Mouse (Mus musculus): ENCODE measurements around the gene Crk. TPM values are rescaled to one million over a fixed set of nuclear protein-coding genes. Genes with fewer than 3 reads are reported as not detected.
"Not testable (repeated sequence)": the region's sequence is repeated elsewhere in the genome, so short reads cannot be mapped to it uniquely, and the experiment has no call there.

Gene Crk
- polyA plus RNA-seq, 1 experiment from 2014 or later: 101 TPM

DNA sequence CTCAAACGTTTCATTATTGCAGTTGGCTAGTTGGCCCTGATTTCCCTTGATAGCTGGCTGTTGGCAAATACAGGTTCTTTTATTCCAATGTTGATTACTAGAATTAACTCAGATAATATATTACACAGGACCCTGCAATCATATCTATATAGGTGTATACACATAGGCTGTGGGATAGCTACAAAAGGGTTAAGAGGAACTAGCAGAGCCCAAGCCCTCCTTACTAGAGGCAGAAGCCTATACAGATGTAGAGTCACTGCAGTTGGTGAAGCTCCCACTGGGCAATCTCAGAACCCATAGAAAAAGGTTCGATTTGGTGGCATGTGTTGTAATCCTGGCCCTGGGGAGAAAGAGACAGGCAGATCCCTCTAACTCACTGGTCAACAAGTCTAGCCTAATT is 48.1 kb downstream of the Crk start:
- H3K4me3 ChIP-seq (ENCODE audit: low read length): no peak overlapping the region
- peaks cover 8% of the 10 kb centered on the region for H3K4me1 ChIP-seq (ENCODE audit: control insufficient read depth, insufficient read depth, low read length)
- 65% methylated on average over 2 of the region's 2 CpGs for WGBS
- no peak for ATAC-seq (replicated peaks; ENCODE audit: extremely low read depth, insufficient read depth, low FRiP score)
- H3K4me2 ChIP-seq (ENCODE audit: low read depth, low read length): no peak overlapping the region
- H3K36me3 ChIP-seq (ENCODE audit: control insufficient read depth, insufficient read depth): no peaks in the 10 kb centered on the region
- H3K27ac ChIP-seq (ENCODE audit: low read length): no peak overlapping the region
- no peaks in the 10 kb centered on the region for H3K9me3 ChIP-seq (replicated peaks; ENCODE audit: control insufficient read depth, low read length)
- H3K27me3 ChIP-seq (ENCODE audit: control insufficient read depth, insufficient read depth, low read length): no peaks in the 10 kb centered on the region
- no peak overlapping the region for H3K9ac ChIP-seq (ENCODE audit: low read length)

DNA sequence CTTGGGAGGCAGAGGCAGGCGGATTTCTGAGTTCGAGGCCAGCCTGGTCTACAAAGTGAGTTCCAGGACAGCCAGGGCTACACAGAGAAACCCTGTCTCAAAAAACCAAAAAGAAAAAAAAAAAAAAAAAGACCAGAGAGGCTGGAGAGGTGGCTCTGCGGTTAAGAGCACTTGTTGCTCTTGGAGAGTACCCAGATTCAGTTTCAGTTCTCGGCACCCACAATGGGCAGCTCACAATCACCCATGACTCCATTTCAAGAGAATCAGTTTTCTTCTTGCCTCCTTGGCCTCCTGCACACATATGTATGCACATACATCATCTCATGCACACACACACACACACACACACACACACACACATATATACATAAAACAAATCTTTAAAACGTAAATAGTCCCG is 48.6 kb downstream of the Crk start:
- 89% methylated on average over 6 of the region's 6 CpGs for WGBS
- H3K4me2 ChIP-seq (ENCODE audit: low read depth, low read length); ATAC-seq (replicated peaks; ENCODE audit: extremely low read depth, insufficient read depth, low FRiP score); H3K9ac ChIP-seq (ENCODE audit: low read length); H3K9me3 ChIP-seq (replicated peaks; ENCODE audit: control insufficient read depth, low read length); H3K4me1 ChIP-seq (ENCODE audit: control insufficient read depth, insufficient read depth, low read length); H3K4me3 ChIP-seq (ENCODE audit: low read length); H3K27me3 ChIP-seq (ENCODE audit: control insufficient read depth, insufficient read depth, low read length); H3K36me3 ChIP-seq (ENCODE audit: control insufficient read depth, insufficient read depth); H3K27ac ChIP-seq (ENCODE audit: low read length): not testable (repeated sequence)

DNA sequence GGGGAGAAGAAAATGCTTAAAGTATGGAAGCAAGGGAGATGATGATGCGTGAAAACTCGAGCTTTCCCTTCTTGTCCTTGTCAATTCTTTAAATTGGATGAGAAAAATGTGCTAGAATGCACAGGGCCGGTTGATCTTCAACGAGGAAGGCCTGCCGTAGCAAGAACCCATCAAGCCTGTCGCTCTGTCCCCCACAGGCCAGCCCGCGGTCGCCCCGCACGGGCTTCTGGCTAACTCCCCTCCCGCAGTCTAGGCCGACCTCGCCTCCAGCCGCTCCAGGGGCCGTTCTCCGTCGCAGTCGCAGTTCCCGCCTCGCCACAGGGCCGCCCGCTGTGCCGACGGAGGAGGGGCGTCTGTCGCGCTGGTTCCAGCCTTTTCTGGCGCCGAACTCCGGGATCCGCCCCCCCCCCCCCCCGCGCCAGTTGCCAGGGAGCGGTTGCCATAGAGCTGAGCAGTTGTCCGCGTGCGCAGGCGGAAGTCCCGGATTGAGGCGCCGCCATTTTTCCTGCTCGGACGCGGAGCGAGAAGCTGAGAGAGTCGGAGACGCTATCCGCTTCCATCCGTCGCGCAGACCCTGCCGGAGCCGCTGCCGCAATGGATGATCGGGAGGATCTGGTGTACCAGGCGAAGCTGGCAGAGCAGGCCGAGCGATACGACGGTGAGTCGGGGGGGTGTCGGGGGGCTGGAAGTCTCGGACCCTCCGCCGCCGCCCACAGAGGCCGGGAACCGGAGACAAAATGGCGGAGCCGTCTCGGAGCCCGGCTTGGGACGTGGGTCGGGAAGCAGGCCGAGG is 53.6 kb downstream of the Crk start, which contains the start of gene Ywhae:
Ywhae (plus strand) TSS at position 436 of the 793 bp plus-strand sequence.
- Histone ChIP-seq H3K9ac (ENCODE audit: low read length) (peak within 1 kb of the TSS; percentile 95), H3K27me3 (ENCODE audit: control insufficient read depth, insufficient read depth, low read length) (no peaks in the 10 kb centered on the region), H3K36me3 (ENCODE audit: control insufficient read depth, insufficient read depth) (no peaks in the 10 kb centered on the region), H3K9me3 (replicated peaks; ENCODE audit: control insufficient read depth, low read length) (no peaks in the 10 kb centered on the region), H3K4me1 (ENCODE audit: control insufficient read depth, insufficient read depth, low read length) (peaks cover 32% of the 10 kb centered on the region), H3K4me2 (ENCODE audit: low read depth, low read length) (peak within 1 kb of the TSS; percentile 91), H3K4me3 (ENCODE audit: low read length) (peak within 1 kb of the TSS; percentile 99), H3K27ac (ENCODE audit: low read length) (peak within 1 kb of the TSS; percentile 90)
- WGBS: under 1% methylated on average over 73 of the region's 76 CpGs
- peak; percentile 93 for ATAC-seq (replicated peaks; ENCODE audit: extremely low read depth, insufficient read depth, low FRiP score)

DNA sequence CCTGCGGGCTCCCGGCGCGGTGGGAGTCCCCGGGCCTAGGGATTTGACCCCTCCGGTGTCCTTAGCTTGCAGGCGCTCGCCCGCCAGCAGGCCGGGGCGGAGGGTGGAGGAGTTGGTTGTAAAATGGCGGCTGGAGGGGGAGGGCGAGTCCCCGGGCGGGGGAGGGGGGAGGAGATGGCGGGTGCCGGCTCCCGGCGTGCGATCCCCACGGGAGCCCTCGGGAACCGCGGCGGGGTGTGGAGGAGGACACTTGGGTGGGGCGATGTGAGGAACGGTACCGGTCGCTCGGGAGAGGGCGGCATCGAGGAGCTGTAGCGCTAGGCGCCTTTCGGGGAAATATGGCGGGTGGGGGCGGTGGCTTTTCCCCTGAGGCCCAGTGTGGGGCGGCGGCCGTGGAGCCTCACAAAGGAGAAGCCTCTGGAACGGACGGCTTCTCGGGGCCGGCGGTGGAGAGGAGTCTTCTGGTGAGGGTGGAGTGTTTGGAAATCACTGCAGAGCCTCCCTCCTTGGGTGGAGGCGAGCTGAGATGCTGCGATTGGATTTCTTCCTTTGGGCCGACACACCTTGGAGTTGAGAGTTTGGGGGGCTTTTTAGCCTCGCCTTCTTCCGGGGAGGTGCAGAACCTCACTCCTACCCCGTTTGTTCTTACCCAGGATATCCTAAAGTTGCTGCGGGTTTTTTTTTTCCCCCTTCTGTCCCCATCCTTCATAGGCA is 54.3 kb downstream of the Crk start:
- Histone ChIP-seq H3K9ac (ENCODE audit: low read length) (peak overlapping the region; percentile 95), H3K9me3 (replicated peaks; ENCODE audit: control insufficient read depth, low read length) (no peaks in the 10 kb centered on the region), H3K27ac (ENCODE audit: low read length) (peak overlapping the region; percentile 90), H3K4me2 (ENCODE audit: low read depth, low read length) (peak overlapping the region; percentile 83), H3K27me3 (ENCODE audit: control insufficient read depth, insufficient read depth, low read length) (no peaks in the 10 kb centered on the region), H3K4me1 (ENCODE audit: control insufficient read depth, insufficient read depth, low read length) (peaks cover 36% of the 10 kb centered on the region), H3K36me3 (ENCODE audit: control insufficient read depth, insufficient read depth) (peaks cover 4% of the 10 kb centered on the region; the same call in 1 of the 2 replicates), H3K4me3 (ENCODE audit: low read length) (peak overlapping the region; percentile 99)
- under 1% methylated on average over 51 of the region's 52 CpGs for WGBS
- peak; percentile 59 for ATAC-seq (replicated peaks; ENCODE audit: extremely low read depth, insufficient read depth, low FRiP score)

DNA sequence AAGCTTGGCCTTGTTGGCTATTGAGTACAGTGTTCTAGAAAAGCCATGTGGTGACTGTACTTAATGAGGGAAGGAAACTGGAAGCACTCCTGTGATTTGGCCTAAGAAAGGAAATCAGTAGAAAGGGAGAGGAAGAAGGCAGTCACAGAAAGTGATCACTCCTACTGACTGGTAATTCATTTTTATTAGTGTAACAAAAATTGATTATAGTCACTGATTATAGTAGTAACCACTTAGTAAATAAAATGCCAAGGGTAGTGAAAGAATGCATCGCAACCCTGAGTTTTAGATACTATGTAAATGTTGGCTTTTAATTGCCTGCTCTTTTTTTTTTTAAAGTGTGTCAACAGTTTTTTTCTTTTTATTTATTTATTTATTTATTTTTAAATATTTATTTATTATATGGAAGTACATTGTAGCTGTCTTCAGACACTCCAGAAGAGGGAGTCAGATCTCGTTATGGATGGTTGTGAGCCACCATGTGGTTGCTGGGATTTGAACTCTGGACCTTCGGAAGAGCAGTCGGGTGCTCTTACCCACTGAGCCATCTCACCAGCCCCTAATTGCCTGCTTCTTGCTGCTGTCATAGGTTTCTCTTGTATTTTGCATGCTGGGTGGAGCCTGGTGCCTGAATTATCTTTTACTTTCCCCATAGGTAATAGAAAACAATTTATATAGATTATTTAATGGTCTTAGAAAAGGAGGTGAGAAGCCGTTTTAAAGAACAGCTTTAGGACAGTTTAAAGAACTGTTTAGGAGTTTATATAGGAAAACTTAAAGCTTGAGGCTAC is 56.6 kb downstream of the Crk start:
- H3K4me3 ChIP-seq (ENCODE audit: low read length): peak overlapping the region; percentile 99
- no peaks in the 10 kb centered on the region for H3K9me3 ChIP-seq (replicated peaks; ENCODE audit: control insufficient read depth, low read length)
- H3K4me2 ChIP-seq (ENCODE audit: low read depth, low read length): peak overlapping the region; percentile 83
- no peak for ATAC-seq (replicated peaks; ENCODE audit: extremely low read depth, insufficient read depth, low FRiP score)
- peak overlapping the region; percentile 65; the same call in 1 of the 2 replicates for H3K9ac ChIP-seq (ENCODE audit: low read length)
- H3K36me3 ChIP-seq (ENCODE audit: control insufficient read depth, insufficient read depth): peaks cover 4% of the 10 kb centered on the region
- 79% methylated on average over 5 of the region's 5 CpGs for WGBS
- no peak overlapping the region for H3K27ac ChIP-seq (ENCODE audit: low read length)
- peaks cover 49% of the 10 kb centered on the region for H3K4me1 ChIP-seq (ENCODE audit: control insufficient read depth, insufficient read depth, low read length)
- H3K27me3 ChIP-seq (ENCODE audit: control insufficient read depth, insufficient read depth, low read length): no peaks in the 10 kb centered on the region

DNA sequence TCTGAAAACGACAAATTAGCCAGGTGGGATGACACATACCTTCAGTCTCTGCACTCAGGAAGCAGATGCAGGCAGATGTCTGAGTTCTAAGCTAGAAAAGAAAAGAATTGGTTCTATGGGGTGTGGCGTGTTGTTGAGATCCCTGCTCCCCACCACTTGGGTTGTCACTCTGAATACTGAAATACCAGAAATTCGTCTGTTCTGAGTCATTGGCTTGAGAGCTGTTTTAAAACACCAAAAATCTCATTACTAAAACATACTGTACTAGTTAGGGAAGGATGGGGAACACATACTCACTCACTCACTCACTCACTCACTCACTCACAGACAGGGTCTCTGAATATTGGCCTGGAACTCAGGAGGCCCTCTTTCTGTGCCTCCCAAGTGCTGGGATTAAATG is 57.9 kb downstream of the Crk start:
- ATAC-seq (replicated peaks; ENCODE audit: extremely low read depth, insufficient read depth, low FRiP score): no peak
- Histone ChIP-seq H3K27ac (ENCODE audit: low read length) (peak overlapping the region; percentile 31; the same call in 1 of the 2 replicates), H3K4me2 (ENCODE audit: low read depth, low read length) (peak overlapping the region; percentile 19), H3K4me3 (ENCODE audit: low read length) (peak overlapping the region; percentile 16), H3K36me3 (ENCODE audit: control insufficient read depth, insufficient read depth) (peaks cover 4% of the 10 kb centered on the region), H3K4me1 (ENCODE audit: control insufficient read depth, insufficient read depth, low read length) (peaks cover 60% of the 10 kb centered on the region), H3K27me3 (ENCODE audit: control insufficient read depth, insufficient read depth, low read length) (no peaks in the 10 kb centered on the region), H3K9ac (ENCODE audit: low read length) (no peak overlapping the region), H3K9me3 (replicated peaks; ENCODE audit: control insufficient read depth, low read length) (no peaks in the 10 kb centered on the region)
- WGBS: 30% methylated on average over 3 of the region's 3 CpGs

DNA sequence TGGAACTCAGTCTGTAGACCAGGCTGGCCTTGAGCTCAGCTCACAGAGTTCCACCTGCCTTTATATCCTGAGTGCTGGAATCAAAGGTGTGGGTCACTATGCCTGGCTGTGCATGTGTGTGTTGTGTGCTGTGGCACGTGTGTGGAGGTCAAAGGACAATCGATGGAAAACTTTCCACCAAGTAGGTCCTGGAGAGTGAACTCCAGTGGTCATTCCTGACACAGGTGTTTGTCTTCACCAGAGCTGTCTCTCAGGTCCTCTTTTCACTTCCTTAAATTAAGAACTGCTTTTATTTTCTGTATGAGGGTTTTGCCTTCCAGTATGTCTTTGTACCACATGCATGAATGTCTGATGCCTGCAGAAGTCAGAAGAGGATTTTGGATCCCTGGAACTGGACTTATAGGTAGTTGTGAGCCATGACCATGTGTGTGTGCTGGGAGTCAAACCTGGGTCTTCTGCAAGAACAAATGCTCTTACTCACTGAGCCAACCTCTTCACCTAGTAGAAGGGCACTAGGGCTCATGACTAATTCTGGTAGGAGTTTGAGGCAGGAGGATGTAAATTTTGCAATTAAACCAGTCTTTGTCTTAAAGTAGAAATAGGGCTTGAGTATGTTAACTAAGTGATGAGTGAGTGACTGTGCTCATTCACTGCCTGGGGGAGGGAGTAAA is 58.9 kb downstream of the Crk start:
- no peak overlapping the region for H3K4me3 ChIP-seq (ENCODE audit: low read length)
- H3K27ac ChIP-seq (ENCODE audit: low read length): no peak overlapping the region
- no peak for ATAC-seq (replicated peaks; ENCODE audit: extremely low read depth, insufficient read depth, low FRiP score)
- 0 out of 2 replicates have a peak overlapping the region, but pooled peaks have one; percentile 2 for H3K4me2 ChIP-seq (ENCODE audit: low read depth, low read length)
- H3K9ac ChIP-seq (ENCODE audit: low read length): no peak overlapping the region
- H3K9me3 ChIP-seq (replicated peaks; ENCODE audit: control insufficient read depth, low read length): no peaks in the 10 kb centered on the region
- peaks cover 64% of the 10 kb centered on the region for H3K4me1 ChIP-seq (ENCODE audit: control insufficient read depth, insufficient read depth, low read length)
- H3K27me3 ChIP-seq (ENCODE audit: control insufficient read depth, insufficient read depth, low read length): no peaks in the 10 kb centered on the region
- 53% methylated on average over 2 of the region's 2 CpGs for WGBS
- H3K36me3 ChIP-seq (ENCODE audit: control insufficient read depth, insufficient read depth): peaks cover 8% of the 10 kb centered on the region

DNA sequence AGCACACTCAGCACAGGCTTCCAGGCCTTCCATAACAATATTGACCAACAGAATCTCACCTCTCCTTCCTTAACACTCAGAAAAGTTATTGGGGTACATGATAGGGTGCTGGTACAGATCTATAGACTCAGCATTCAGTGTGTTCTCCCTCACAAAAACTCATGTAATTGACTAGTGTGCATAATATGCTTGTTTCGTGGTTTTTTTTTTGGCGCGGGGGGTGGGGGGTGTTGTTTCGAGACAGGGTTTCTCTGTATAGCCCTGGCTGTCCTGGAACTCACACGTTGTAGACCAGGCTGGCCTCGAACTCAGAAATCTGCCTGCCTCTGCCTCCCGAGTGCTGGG is 59.4 kb downstream of the Crk start:
- no peak overlapping the region for H3K4me3 ChIP-seq (ENCODE audit: low read length)
- 91% methylated on average over 7 of the region's 7 CpGs for WGBS
- no peak for ATAC-seq (replicated peaks; ENCODE audit: extremely low read depth, insufficient read depth, low FRiP score)
- H3K36me3 ChIP-seq (ENCODE audit: control insufficient read depth, insufficient read depth): peaks cover 8% of the 10 kb centered on the region
- H3K27ac ChIP-seq (ENCODE audit: low read length): no peak overlapping the region
- H3K9me3 ChIP-seq (replicated peaks; ENCODE audit: control insufficient read depth, low read length): no peaks in the 10 kb centered on the region
- H3K4me2 ChIP-seq (ENCODE audit: low read depth, low read length): no peak overlapping the region
- H3K9ac ChIP-seq (ENCODE audit: low read length): no peak overlapping the region
- peaks cover 64% of the 10 kb centered on the region for H3K4me1 ChIP-seq (ENCODE audit: control insufficient read depth, insufficient read depth, low read length)
- no peaks in the 10 kb centered on the region for H3K27me3 ChIP-seq (ENCODE audit: control insufficient read depth, insufficient read depth, low read length)

All from heart, embryonic 16.5 days (tissue).